ENCODE assay signal across 8 mouse cellular contexts in the genomic region with DNA sequence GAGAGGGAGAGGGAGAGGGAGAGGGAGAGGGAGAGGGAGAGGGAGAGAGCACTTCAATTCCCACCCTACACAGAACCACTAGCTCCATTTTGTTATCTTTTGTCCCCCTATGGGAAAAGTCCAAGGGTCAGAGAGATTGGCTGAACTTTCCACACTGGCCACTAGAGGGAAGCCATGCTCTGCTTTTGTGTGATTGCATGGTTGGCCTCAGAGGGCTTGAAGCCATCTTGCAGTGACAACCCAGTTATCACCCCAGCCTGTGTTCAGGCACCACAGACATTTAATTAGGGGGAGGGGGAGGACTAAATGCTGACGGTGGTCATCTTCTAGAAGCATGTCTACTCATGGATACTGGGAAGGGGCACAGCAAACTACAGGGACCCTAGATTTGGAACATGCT.
DNase-seq lines count a peak whose midpoint lies in the region; ATAC-seq and TF ChIP-seq lines count a peak whose summit lies in the region.

No protein-coding gene starts in this region.

- peak; percentile 66 for DNase-seq in G1E (ENCODE audit: low spot score)
- peak; percentile 34 for DNase-seq in c-Kit-negative CD71-positive TER-119-positive erythroid progenitor cells, embryonic 14.5 days (ENCODE audit: low read depth, low spot score)
- peak; percentile 88 for DNase-seq in hindbrain, embryonic 11.5 days (ENCODE audit: low spot score)
- peak; percentile 66 for DNase-seq in layer of hippocampus, adult 9-10 months (ENCODE audit: low spot score)
- peak; percentile 87 for DNase-seq in lung, postnatal 10 days
- DNase-seq in testis, postnatal 14 days (ENCODE audit: low spot score), result peak; percentile 44

- peak; percentile 86 for TF ChIP-seq CTCF in G1E (IDR thresholded peaks at IDR 0.05; ENCODE audit: low read depth, low read length)
- peak; percentile 34; the same call in 1 of the 2 replicates for TF ChIP-seq CTCF in olfactory bulb, adult 2 months (IDR thresholded peaks at IDR 0.05; ENCODE audit: insufficient read depth, low read depth, low read length)

- H3K4me2 ChIP-seq in forebrain, embryonic 12.5 days, result no peak overlapping the region
- H3K4me2 ChIP-seq in hindbrain, embryonic 11.5 days (replicated peaks; ENCODE audit: low read depth, low read length), result no peak overlapping the region

- H3K27ac ChIP-seq in forebrain, embryonic 12.5 days, result no peak overlapping the region
- no peak overlapping the region for H3K27ac ChIP-seq in hindbrain, embryonic 11.5 days (ENCODE audit: low read depth, low read length)
- no peak overlapping the region for H3K27ac ChIP-seq in olfactory bulb, adult 2 months (ENCODE audit: insufficient read depth, low read depth, low read length)

- H3K9ac ChIP-seq in forebrain, embryonic 12.5 days, result no peak overlapping the region
- H3K9ac ChIP-seq in hindbrain, embryonic 11.5 days (ENCODE audit: low read depth, low read length), result no peak overlapping the region

- H3K27me3 ChIP-seq in G1E (ENCODE audit: insufficient read depth, low read length), result peaks cover 23% of the 10 kb centered on the region
- no peaks in the 10 kb centered on the region for H3K27me3 ChIP-seq in forebrain, embryonic 12.5 days
- H3K27me3 ChIP-seq in hindbrain, embryonic 11.5 days (ENCODE audit: control insufficient read depth, insufficient read depth, low read length), result no peaks in the 10 kb centered on the region

- 3% methylated on average over 1 of the region's 1 CpGs for WGBS in forebrain, embryonic 12.5 days
- WGBS in hindbrain, embryonic 11.5 days, result 0% methylated on average over 1 of the region's 1 CpGs
- WGBS in olfactory bulb, adult 2 months, result 0% methylated on average over 1 of the region's 1 CpGs

- no peak overlapping the region for H3K4me3 ChIP-seq in G1E (ENCODE audit: low read depth, low read length)
- H3K4me3 ChIP-seq in forebrain, embryonic 12.5 days (replicated peaks), result no peak overlapping the region
- H3K4me3 ChIP-seq in hindbrain, embryonic 11.5 days (ENCODE audit: low read depth, low read length), result no peak overlapping the region
- no peak overlapping the region for H3K4me3 ChIP-seq in olfactory bulb, adult 2 months (ENCODE audit: insufficient read depth, low read depth, low read length)

- no peak for TF ChIP-seq POLR2A in olfactory bulb, adult 2 months (IDR thresholded peaks at IDR 0.05; ENCODE audit: insufficient read depth, low read depth, low read length)

- peak; percentile 71 for ATAC-seq in G1E (ENCODE audit: extremely low read depth, insufficient number of reproducible peaks, low FRiP score, poor library complexity, severe bottlenecking)
- peak; percentile 76 for ATAC-seq in forebrain, embryonic 12.5 days (ENCODE audit: low FRiP score)
- peak; percentile 68 for ATAC-seq in hindbrain, embryonic 11.5 days (ENCODE audit: low FRiP score)

- H3K4me1 ChIP-seq in G1E (ENCODE audit: insufficient read depth, low read depth, low read length), result peaks cover 10% of the 10 kb centered on the region; the same call in 1 of the 2 replicates
- no peaks in the 10 kb centered on the region for H3K4me1 ChIP-seq in forebrain, embryonic 12.5 days
- H3K4me1 ChIP-seq in hindbrain, embryonic 11.5 days (replicated peaks; ENCODE audit: control insufficient read depth, insufficient read depth, low read length), result no peaks in the 10 kb centered on the region
- H3K4me1 ChIP-seq in olfactory bulb, adult 2 months (ENCODE audit: control insufficient read depth, insufficient read depth, low read length), result peaks cover 16% of the 10 kb centered on the region

- 0 out of 2 replicates have a peak, but pooled peaks cover 2% of the 10 kb centered on the region for H3K9me3 ChIP-seq in G1E (replicated peaks)
- H3K9me3 ChIP-seq in forebrain, embryonic 12.5 days, result no peaks in the 10 kb centered on the region
- no peaks in the 10 kb centered on the region for H3K9me3 ChIP-seq in hindbrain, embryonic 11.5 days (ENCODE audit: control insufficient read depth, low read length)

- no peaks in the 10 kb centered on the region for H3K36me3 ChIP-seq in G1E (replicated peaks)
- H3K36me3 ChIP-seq in forebrain, embryonic 12.5 days (replicated peaks), result no peaks in the 10 kb centered on the region
- H3K36me3 ChIP-seq in hindbrain, embryonic 11.5 days (ENCODE audit: control insufficient read depth, insufficient read depth, low read length), result no peaks in the 10 kb centered on the region

Comparison
In these comparisons a context has a peak if more than half of its experiments do, and no peak if none do; other contexts are left out.
1. DNase-seq: peak in every context shown above with its lines; median percentile 88 in hindbrain, embryonic 11.5 days; 87 in lung, postnatal 10 days; 66 in G1E; 66 in layer of hippocampus, adult 9-10 months; 44 in testis, postnatal 14 days; 34 in c-Kit-negative CD71-positive TER-119-positive erythroid progenitor cells, embryonic 14.5 days.